Mouse (Mus musculus) kidney, postnatal 4 days (tissue): ENCODE measurements around the gene Atp2b1.

Experiments used
- DNase-seq, 2 experiments: peaks; one replicate each; pipeline ENCODE4 v3.0.0; 2021; ENCODE audit warnings: mixed read lengths in 2 of 2

Atp2b1 gene

GRCm38 (mm10) chr10:98916781-98917340 lies 2.7 kb downstream of the Atp2b1 start:
- DNase-seq, result no peak

- DNase-seq, result no peak
Measured at GRCm38 (mm10) chr10:98925081-98925480, 10.9 kb downstream of the Atp2b1 start.

GRCm38 (mm10) chr10:98926991-98927390 lies 12.8 kb downstream of the Atp2b1 start:
- DNase-seq, result no peak

- no peak for DNase-seq
Measured at GRCm38 (mm10) chr10:98929444-98929843, 15.2 kb downstream of the Atp2b1 start.

- DNase-seq, result no peak
Measured at GRCm38 (mm10) chr10:98930143-98930542, 15.9 kb downstream of the Atp2b1 start.

GRCm38 (mm10) chr10:98940137-98940536 lies 25.9 kb downstream of the Atp2b1 start:
- no peak for DNase-seq

- DNase-seq, result no peak
Measured at GRCm38 (mm10) chr10:98940799-98941198, 26.6 kb downstream of the Atp2b1 start.

GRCm38 (mm10) chr10:98941991-98942390 lies 27.8 kb downstream of the Atp2b1 start:
- DNase-seq, result no peak

- DNase-seq, result no peak
Measured at GRCm38 (mm10) chr10:98942999-98943398, 28.8 kb downstream of the Atp2b1 start.

GRCm38 (mm10) chr10:98943894-98944293 lies 29.7 kb downstream of the Atp2b1 start:
- no peak for DNase-seq

- no peak for DNase-seq
Measured at GRCm38 (mm10) chr10:98946031-98946791, 32.0 kb downstream of the Atp2b1 start.

- no peak for DNase-seq
Measured at GRCm38 (mm10) chr10:98947206-98947605, 33.0 kb downstream of the Atp2b1 start.

- DNase-seq, result no peak
Measured at GRCm38 (mm10) chr10:98948096-98948495, 33.9 kb downstream of the Atp2b1 start.

- no peak for DNase-seq
Measured at GRCm38 (mm10) chr10:98949750-98950149, 35.5 kb downstream of the Atp2b1 start.

- DNase-seq, result no peak
Measured at GRCm38 (mm10) chr10:98951286-98952270, 37.4 kb downstream of the Atp2b1 start.

- DNase-seq, result no peak
Measured at GRCm38 (mm10) chr10:98954230-98954993, 40.2 kb downstream of the Atp2b1 start.

- DNase-seq, result no peak
Measured at GRCm38 (mm10) chr10:98956124-98956523, 41.9 kb downstream of the Atp2b1 start.

GRCm38 (mm10) chr10:98958752-98959151 lies 44.5 kb downstream of the Atp2b1 start:
- DNase-seq, result no peak

- DNase-seq, result no peak
Measured at GRCm38 (mm10) chr10:98959385-98959784, 45.2 kb downstream of the Atp2b1 start.

GRCm38 (mm10) chr10:98960911-98961310 lies 46.7 kb downstream of the Atp2b1 start:
- no peak for DNase-seq

- DNase-seq, result no peak
Measured at GRCm38 (mm10) chr10:98962092-98962491, 47.9 kb downstream of the Atp2b1 start.

- peak; percentile 44 to 63 for DNase-seq
Measured at GRCm38 (mm10) chr10:98966407-98967215, 52.4 kb downstream of the Atp2b1 start.
